27 mouse cellular contexts compared by ENCODE assay signal in genomic region chr13:51834520-51834919, GRCm38 (mm10). TPM values are rescaled to one million over a fixed set of nuclear protein-coding genes. Genes with fewer than 3 reads are reported as not detected.
A peak's percentile ranks its signal among the peaks of the same experiment; 100 is the strongest.
DNase-seq lines count a peak whose midpoint lies in the region; ATAC-seq and TF ChIP-seq lines count a peak whose summit lies in the region.
"Had no signal": no experiment of that assay in that cellular context is flagged by ENCODE, and none has a peak within 500 bp of the region (broad histone marks: within the 10 kb centered on the region; RNA-seq: fewer than 3 reads in every experiment).

No protein-coding gene starts in this region.

- no peaks in the 10 kb centered on the region for H3K9me3 ChIP-seq in liver, embryonic 12.5 days (replicated peaks)
- H3K9me3 ChIP-seq in liver, embryonic 11.5 days (ENCODE audit: control insufficient read depth, low read length), result no peaks in the 10 kb centered on the region
- no peaks in the 10 kb centered on the region for H3K9me3 ChIP-seq in megakaryocyte, embryonic 14.5 days
- H3K9me3 ChIP-seq in MEL (replicated peaks; ENCODE audit: insufficient read depth, low read length), result no peaks in the 10 kb centered on the region
- no peaks in the 10 kb centered on the region for H3K9me3 ChIP-seq in liver, embryonic 16.5 days (replicated peaks; ENCODE audit: control insufficient read depth, low read length)
- no peaks in the 10 kb centered on the region for H3K9me3 ChIP-seq in forebrain, embryonic 11.5 days (ENCODE audit: control insufficient read depth, low read length)
- H3K9me3 ChIP-seq: embryonic facial prominence, embryonic 10.5 days; embryonic facial prominence, embryonic 13.5 days; forebrain, embryonic 13.5 days; heart, embryonic 12.5 days; heart, embryonic 15.5 days; hindbrain, embryonic 10.5 days; hindbrain, embryonic 13.5 days had no signal

- H3K27ac ChIP-seq in liver, embryonic 12.5 days, result no peak overlapping the region
- no peak overlapping the region for H3K27ac ChIP-seq in liver, embryonic 11.5 days (ENCODE audit: low read depth, low read length)
- no peak overlapping the region for H3K27ac ChIP-seq in MEL (ENCODE audit: control insufficient read depth, low read depth, low read length)
- H3K27ac ChIP-seq in liver, embryonic 16.5 days (ENCODE audit: low read length), result no peak overlapping the region
- H3K27ac ChIP-seq in forebrain, embryonic 11.5 days (ENCODE audit: low read depth, low read length), result no peak overlapping the region
- H3K27ac ChIP-seq: embryonic facial prominence, embryonic 13.5 days; forebrain, embryonic 13.5 days; heart, embryonic 15.5 days; hindbrain, embryonic 10.5 days; hindbrain, embryonic 13.5 days had no signal

- no peak overlapping the region for H3K4me2 ChIP-seq in liver, embryonic 12.5 days
- no peak overlapping the region for H3K4me2 ChIP-seq in liver, embryonic 11.5 days
- H3K4me2 ChIP-seq in liver, embryonic 16.5 days (ENCODE audit: low read depth, low read length), result no peak overlapping the region
- no peak overlapping the region for H3K4me2 ChIP-seq in forebrain, embryonic 11.5 days (ENCODE audit: low read depth, low read length, severe bottlenecking)
- H3K4me2 ChIP-seq: embryonic facial prominence, embryonic 13.5 days; forebrain, embryonic 13.5 days; heart, embryonic 12.5 days; heart, embryonic 15.5 days; hindbrain, embryonic 13.5 days had no signal

- no peak for TF ChIP-seq RAD21 in MEL (IDR thresholded peaks at IDR 0.05; ENCODE audit: low read depth, low read length)

- H3K27me3 ChIP-seq in liver, embryonic 12.5 days (replicated peaks), result no peaks in the 10 kb centered on the region; the same call in 1 of the 2 replicates
- no peaks in the 10 kb centered on the region for H3K27me3 ChIP-seq in liver, embryonic 11.5 days (replicated peaks; ENCODE audit: control insufficient read depth, insufficient read depth, low read length)
- no peaks in the 10 kb centered on the region for H3K27me3 ChIP-seq in megakaryocyte, embryonic 14.5 days (replicated peaks)
- no peaks in the 10 kb centered on the region for H3K27me3 ChIP-seq in MEL (ENCODE audit: control insufficient read depth in 1 of 2, insufficient read depth in 2 of 2, low read length in 2 of 2)
- no peaks in the 10 kb centered on the region for H3K27me3 ChIP-seq in liver, embryonic 16.5 days (ENCODE audit: control insufficient read depth, insufficient read depth, low read depth, low read length)
- peaks cover 3% of the 10 kb centered on the region; the same call in 1 of the 2 replicates for H3K27me3 ChIP-seq in forebrain, embryonic 11.5 days (ENCODE audit: control insufficient read depth, insufficient read depth, low read length)
- H3K27me3 ChIP-seq: heart, embryonic 12.5 days; Patski had no signal

- WGBS in liver, embryonic 12.5 days (ENCODE audit: insufficient replicate concordance), result 13% methylated on average over 2 of the region's 2 CpGs
- WGBS in liver, embryonic 11.5 days, result 17% methylated on average over 2 of the region's 2 CpGs
- WGBS in liver, embryonic 16.5 days (ENCODE audit: insufficient replicate concordance), result 12% methylated on average over 2 of the region's 2 CpGs
- 70% methylated on average over 2 of the region's 2 CpGs for WGBS in forebrain, embryonic 11.5 days

- no peak for TF ChIP-seq EP300 in MEL (IDR thresholded peaks at IDR 0.05; ENCODE audit: low read depth in 1 of 2, low read length in 2 of 2)

- no peak for DNase-seq in liver, embryonic 11.5 days (ENCODE audit: low spot score)
- no peak for DNase-seq in MEL (ENCODE audit: low read depth, low spot score)
- DNase-seq in forebrain, embryonic 11.5 days (ENCODE audit: low spot score), result no peak
- DNase-seq in frontal cortex, postnatal 10 days (ENCODE audit: low spot score in 2 of 2), result no peak
- DNase-seq: adrenal gland, postnatal 10 days; adrenal gland, postnatal 36 days; cerebellum, adult 9-11 months; embryo, embryonic 11 days; gastrocnemius, postnatal 25 days; heart, adult 18-20 months; heart, postnatal 10 days; heart, postnatal 36 days had no signal

- no peak overlapping the region for H3K4me3 ChIP-seq in liver, embryonic 12.5 days
- H3K4me3 ChIP-seq in liver, embryonic 11.5 days (ENCODE audit: low read depth, low read length), result no peak overlapping the region
- H3K4me3 ChIP-seq in megakaryocyte, embryonic 14.5 days (replicated peaks), result peak overlapping the region; percentile 70
- H3K4me3 ChIP-seq in MEL (ENCODE audit: control insufficient read depth in 1 of 2, insufficient read depth in 1 of 2, low read depth in 2 of 2, low read length in 2 of 2), result no peak overlapping the region; a peak in 1 of 4 replicates
- H3K4me3 ChIP-seq in liver, embryonic 16.5 days (ENCODE audit: low read depth, low read length), result no peak overlapping the region
- no peak overlapping the region for H3K4me3 ChIP-seq in forebrain, embryonic 11.5 days (ENCODE audit: low read depth, low read length)
- H3K4me3 ChIP-seq: embryonic facial prominence, embryonic 10.5 days; embryonic facial prominence, embryonic 13.5 days; erythroblast, embryonic 14.5 days; forebrain, embryonic 13.5 days; heart, embryonic 12.5 days; heart, embryonic 15.5 days; hindbrain, embryonic 10.5 days; hindbrain, embryonic 13.5 days had no signal

- no peak overlapping the region for H3K9ac ChIP-seq in liver, embryonic 12.5 days
- H3K9ac ChIP-seq in liver, embryonic 11.5 days (ENCODE audit: low read depth, low read length), result no peak overlapping the region
- no peak overlapping the region for H3K9ac ChIP-seq in MEL (ENCODE audit: control insufficient read depth, low read depth, low read length, poor library complexity, severe bottlenecking)
- no peak overlapping the region for H3K9ac ChIP-seq in liver, embryonic 16.5 days (ENCODE audit: low read depth, low read length)
- no peak overlapping the region for H3K9ac ChIP-seq in forebrain, embryonic 11.5 days (ENCODE audit: low read length)
- H3K9ac ChIP-seq: embryonic facial prominence, embryonic 13.5 days; forebrain, embryonic 13.5 days; heart, embryonic 12.5 days; heart, embryonic 15.5 days; hindbrain, embryonic 13.5 days had no signal

- TF ChIP-seq POLR2A in MEL (IDR thresholded peaks at IDR 0.05; ENCODE audit: control insufficient read depth in 1 of 2, insufficient read depth in 1 of 2, low read depth in 1 of 2, low read length in 2 of 2, poor library complexity in 1 of 2), result no peak

- peaks cover 36% of the 10 kb centered on the region for H3K4me1 ChIP-seq in liver, embryonic 12.5 days
- H3K4me1 ChIP-seq in liver, embryonic 11.5 days (replicated peaks; ENCODE audit: control insufficient read depth, insufficient read depth, low read length), result peaks cover 16% of the 10 kb centered on the region
- peaks cover 92% of the 10 kb centered on the region for H3K4me1 ChIP-seq in megakaryocyte, embryonic 14.5 days
- H3K4me1 ChIP-seq in MEL (ENCODE audit: control insufficient read depth in 1 of 2, insufficient read depth in 2 of 2, low read length in 2 of 2), result peaks cover 0 to 12% of the 10 kb centered on the region in 2 experiments; a peak in 1 of 4 replicates
- H3K4me1 ChIP-seq in liver, embryonic 16.5 days (ENCODE audit: control insufficient read depth, low read depth, low read length), result peaks cover 12% of the 10 kb centered on the region
- H3K4me1 ChIP-seq in forebrain, embryonic 11.5 days (replicated peaks; ENCODE audit: control insufficient read depth, insufficient read depth, low read length), result 0 out of 2 replicates have a peak, but pooled peaks cover 2% of the 10 kb centered on the region
- H3K4me1 ChIP-seq: embryonic facial prominence, embryonic 13.5 days; forebrain, embryonic 13.5 days had no signal

- no peak for TF ChIP-seq CTCF in MEL (IDR thresholded peaks at IDR 0.05 in 2 of 3, conservative IDR thresholded peaks at IDR 0.05 in 1 of 3; ENCODE audit: control insufficient read depth in 1 of 3, insufficient read depth in 1 of 3, low read depth in 2 of 3, low read length in 3 of 3, poor library complexity in 1 of 3, severe bottlenecking in 1 of 3)

- ATAC-seq in liver, embryonic 12.5 days, result peak; percentile 28; the same call in 1 of the 2 replicates
- ATAC-seq in liver, embryonic 11.5 days (replicated peaks; ENCODE audit: low FRiP score), result no peak; the same call in 1 of the 2 replicates
- no peak for ATAC-seq in megakaryocyte, adult 5-6 weeks (ENCODE audit: poor library complexity, severe bottlenecking)
- ATAC-seq in liver, embryonic 16.5 days (ENCODE audit: low read depth), result peak; percentile 16; the same call in 1 of the 2 replicates
- no peak for ATAC-seq in forebrain, embryonic 11.5 days (replicated peaks; ENCODE audit: low FRiP score)
- ATAC-seq: CD4-positive, CD25-positive, alpha-beta regulatory T cell, adult 4 months; forebrain, embryonic 13.5 days; forebrain, embryonic 16.5 days had no signal

- no peaks in the 10 kb centered on the region for H3K79me2 ChIP-seq in MEL (ENCODE audit: control insufficient read depth, insufficient read depth, low read length, poor library complexity)

- no peaks in the 10 kb centered on the region for H3K36me3 ChIP-seq in liver, embryonic 12.5 days
- H3K36me3 ChIP-seq in liver, embryonic 11.5 days (ENCODE audit: control insufficient read depth, insufficient read depth, low read length), result no peaks in the 10 kb centered on the region
- no peaks in the 10 kb centered on the region for H3K36me3 ChIP-seq in megakaryocyte, embryonic 14.5 days (replicated peaks; ENCODE audit: low read length)
- no peaks in the 10 kb centered on the region; a peak in 1 of 4 replicates for H3K36me3 ChIP-seq in MEL (ENCODE audit: control insufficient read depth in 1 of 2, insufficient read depth in 2 of 2, low read length in 2 of 2)
- no peaks in the 10 kb centered on the region for H3K36me3 ChIP-seq in liver, embryonic 16.5 days (ENCODE audit: control insufficient read depth, insufficient read depth)
- no peaks in the 10 kb centered on the region for H3K36me3 ChIP-seq in forebrain, embryonic 11.5 days (ENCODE audit: control insufficient read depth, insufficient read depth, low read length)
- H3K36me3 ChIP-seq: embryonic facial prominence, embryonic 10.5 days; embryonic facial prominence, embryonic 13.5 days; heart, embryonic 12.5 days; heart, embryonic 15.5 days; hindbrain, embryonic 10.5 days; hindbrain, embryonic 13.5 days had no signal

RNA-seq across cellular contexts. Expression of gene Gadd45g, which starts 12.0 kb away (rescaled TPM):
- 22.2 and 23.3 TPM in 2 replicates for polyA plus RNA-seq in liver, embryonic 12.5 days (2016; fragmentation: Nextera tagmentation; extraction: Ambion mirVana)
- 29.4 and 30.4 TPM in 2 replicates for polyA plus RNA-seq in liver, embryonic 11.5 days (2014; fragmentation: Nextera tagmentation; extraction: Ambion mirVana)
- 115 and 668 TPM in 2 replicates for polyA plus RNA-seq in megakaryocyte, embryonic 14.5 days (2012; ENCODE audit: insufficient read depth, low replicate concordance)
- 2.6 and 4.4 TPM in 2 replicates for total RNA-seq in megakaryocyte, adult 5-6 weeks (2015)
- total RNA-seq in megakaryocyte, adult 5-6 weeks (2017), result 8.7 and 11.2 TPM in 2 replicates
- 7.2 and 9.2 TPM in 2 replicates for total RNA-seq in MEL (2012; rRNA removed)
- 10 to 100 TPM in 1 of 2 experiments, not detected in 1; 11.0 TPM for polyA plus RNA-seq in MEL (2012; ENCODE audit: insufficient read depth in 1 of 2, insufficient read length in 2 of 2, low read depth in 1 of 2, low replicate concordance in 2 of 2, missing spikeins in 1 of 2)
- 11.2 and 11.7 TPM in 2 replicates for polyA plus RNA-seq in liver, embryonic 16.5 days (2015; fragmentation: Nextera tagmentation; extraction: Ambion mirVana)
- 157 and 169 TPM in 2 replicates for polyA plus RNA-seq in forebrain, embryonic 11.5 days (2014; fragmentation: Nextera tagmentation; extraction: Ambion mirVana)

RNA-seq across cellular contexts. Expression of gene Sema4d, which starts 41.0 kb away (rescaled TPM):
- polyA plus RNA-seq in liver, embryonic 12.5 days (2016; fragmentation: Nextera tagmentation; extraction: Ambion mirVana), result 10.8 TPM in 2 replicates
- 18.6 and 21.7 TPM in 2 replicates for polyA plus RNA-seq in liver, embryonic 11.5 days (2014; fragmentation: Nextera tagmentation; extraction: Ambion mirVana)
- 55.2 and 58.6 TPM in 2 replicates for polyA plus RNA-seq in megakaryocyte, embryonic 14.5 days (2012; ENCODE audit: insufficient read depth, low replicate concordance)
- total RNA-seq in megakaryocyte, adult 5-6 weeks (2015), result 99.8 and 110 TPM in 2 replicates
- 54.1 and 66.6 TPM in 2 replicates for total RNA-seq in megakaryocyte, adult 5-6 weeks (2017)
- total RNA-seq in MEL (2012; rRNA removed), result 6.9 and 8.2 TPM in 2 replicates
- polyA plus RNA-seq in MEL (2012; ENCODE audit: insufficient read depth in 1 of 2, insufficient read length in 2 of 2, low read depth in 1 of 2, low replicate concordance in 2 of 2, missing spikeins in 1 of 2), result 10 to 100 TPM in 1 of 2 experiments, not detected in 1; 20.3 TPM
- 3.7 and 4.1 TPM in 2 replicates for polyA plus RNA-seq in liver, embryonic 16.5 days (2015; fragmentation: Nextera tagmentation; extraction: Ambion mirVana)
- 8.3 and 8.4 TPM in 2 replicates for polyA plus RNA-seq in forebrain, embryonic 11.5 days (2014; fragmentation: Nextera tagmentation; extraction: Ambion mirVana)

Comparison
In these comparisons a context has a peak if more than half of its experiments do, and no peak if none do; other contexts are left out.
1. ATAC-seq: peak in liver, embryonic 12.5 days (single experiment) and liver, embryonic 16.5 days (single experiment); none in liver, embryonic 11.5 days (single experiment), megakaryocyte, adult 5-6 weeks (single experiment) and forebrain, embryonic 11.5 days (single experiment).